Mouse (Mus musculus) ovary, postnatal 36 days (tissue): Measurements from ENCODE around the gene Bcl2a1b.
"Not testable (repeated sequence)": the region's sequence is repeated elsewhere in the genome, so short reads cannot be mapped to it uniquely, and the experiment has no call there.

ENCODE experiments used
- DNase-seq: peaks from one replicate; pipeline ENCODE4 v3.0.0; 2022; ENCODE audit warnings: low spot score, mixed read lengths

Bcl2a1b gene

GRCm38 (mm10) chr9:89240516-89241019 lies 41.6 kb downstream of the Bcl2a1b start:
- not testable (repeated sequence) for DNase-seq

- DNase-seq: no peak
Observed at GRCm38 (mm10) chr9:89253400-89253799, 54.4 kb downstream of the Bcl2a1b start.

- no peak for DNase-seq
Observed at GRCm38 (mm10) chr9:89256556-89257335, 57.7 kb downstream of the Bcl2a1b start.
